Mouse (Mus musculus) ovary, adult 18-20 months (tissue): ENCODE data around the gene Prss36.
A peak's percentile ranks its signal among the peaks of the same experiment; 100 is the strongest.

Source experiments
- DNase-seq: peaks from one replicate; pipeline ENCODE4 v3.0.0; 2022; ENCODE audit warnings: low spot score, mixed read lengths

The Prss36 gene

GRCm38 (mm10) chr7:127935028-127935722 lies 11.3 kb downstream of the Prss36 start:
- peak; percentile 94 for DNase-seq

GRCm38 (mm10) chr7:127934075-127934474 lies 12.4 kb downstream of the Prss36 start:
- no peak for DNase-seq

- DNase-seq = no peak
Observed at GRCm38 (mm10) chr7:127932273-127933031, 14.1 kb downstream of the Prss36 start.

- DNase-seq = peak; percentile 28
Observed at GRCm38 (mm10) chr7:127931351-127932135, 15.0 kb downstream of the Prss36 start.

GRCm38 (mm10) chr7:127930636-127931035 lies 15.9 kb downstream of the Prss36 start:
- no peak for DNase-seq

GRCm38 (mm10) chr7:127929923-127930322 lies 16.6 kb downstream of the Prss36 start, which contains the start of gene Prss8:
Gene Prss8, minus strand, starts transcription at chr7:127930104.
- DNase-seq = peak; percentile 40

- no peak for DNase-seq
Observed at GRCm38 (mm10) chr7:127928596-127928995, 17.9 kb downstream of the Prss36 start.

- no peak for DNase-seq
Observed at GRCm38 (mm10) chr7:127927726-127928125, 18.8 kb downstream of the Prss36 start.

GRCm38 (mm10) chr7:127926846-127927245 lies 19.7 kb downstream of the Prss36 start:
- DNase-seq = no peak

GRCm38 (mm10) chr7:127926066-127926465 lies 20.5 kb downstream of the Prss36 start:
- DNase-seq = no peak

GRCm38 (mm10) chr7:127925252-127925651 lies 21.3 kb downstream of the Prss36 start:
- DNase-seq = no peak

- DNase-seq = no peak
Observed at GRCm38 (mm10) chr7:127923714-127924113, 22.8 kb downstream of the Prss36 start.

GRCm38 (mm10) chr7:127922451-127923275 lies 23.9 kb downstream of the Prss36 start:
- no peak for DNase-seq

- DNase-seq = no peak
Observed at GRCm38 (mm10) chr7:127921516-127921915, 25.0 kb downstream of the Prss36 start.

GRCm38 (mm10) chr7:127919290-127919689 lies 27.2 kb downstream of the Prss36 start:
- no peak for DNase-seq

GRCm38 (mm10) chr7:127918203-127918602 lies 28.3 kb downstream of the Prss36 start:
- no peak for DNase-seq

GRCm38 (mm10) chr7:127915293-127915692 lies 31.2 kb downstream of the Prss36 start:
- no peak for DNase-seq

GRCm38 (mm10) chr7:127912938-127913337 lies 33.6 kb downstream of the Prss36 start:
- DNase-seq = no peak

- DNase-seq = peak; percentile 79
Observed at GRCm38 (mm10) chr7:127912190-127912871, 34.2 kb downstream of the Prss36 start, which contains the start of gene Kat8. Gene Kat8, plus strand, starts transcription at chr7:127912516.

GRCm38 (mm10) chr7:127908656-127909055 lies 37.9 kb downstream of the Prss36 start:
- DNase-seq = no peak

- DNase-seq = no peak
Observed at GRCm38 (mm10) chr7:127907939-127908338, 38.6 kb downstream of the Prss36 start.
